Mouse (Mus musculus): ENCODE results near the gene Ilkap. TPM values are rescaled to one million over a fixed set of nuclear protein-coding genes. Genes with fewer than 3 reads are reported as not detected.
A peak's percentile ranks its signal among the peaks of the same experiment; 100 is the strongest.

Ilkap gene
- polyA plus RNA-seq, 1 experiment from 2014 or later = 172 TPM

- ATAC-seq (ENCODE audit: low FRiP score) (no peak), DNase-seq (ENCODE audit: low spot score) (no peak)
- no peak overlapping the region for H3K9ac ChIP-seq (ENCODE audit: low read depth, low read length)
- WGBS = 84% methylated on average over 11 of the region's 11 CpGs
- H3K4me2 ChIP-seq (replicated peaks; ENCODE audit: low read depth, low read length) = no peak overlapping the region
- no peak overlapping the region for H3K27ac ChIP-seq (ENCODE audit: low read depth, low read length)
- H3K4me3 ChIP-seq (ENCODE audit: low read depth, low read length) = no peak overlapping the region
- H3K4me1 ChIP-seq (replicated peaks; ENCODE audit: control insufficient read depth, insufficient read depth, low read length) = no peaks in the 10 kb centered on the region
- no peaks in the 10 kb centered on the region for H3K36me3 ChIP-seq (ENCODE audit: control insufficient read depth, insufficient read depth, low read length)
- no peaks in the 10 kb centered on the region for H3K9me3 ChIP-seq (ENCODE audit: control insufficient read depth, low read length)
- H3K27me3 ChIP-seq (ENCODE audit: control insufficient read depth, insufficient read depth, low read length) = no peaks in the 10 kb centered on the region
Observed at GRCm38 (mm10) chr1:91356105-91356504, 42.5 kb downstream of the Ilkap start.

- Histone ChIP-seq H3K4me3 (ENCODE audit: low read depth, low read length) (no peak overlapping the region), H3K27ac (ENCODE audit: low read depth, low read length) (no peak overlapping the region), H3K9me3 (ENCODE audit: control insufficient read depth, low read length) (no peaks in the 10 kb centered on the region), H3K4me1 (replicated peaks; ENCODE audit: control insufficient read depth, insufficient read depth, low read length) (no peaks in the 10 kb centered on the region), H3K4me2 (replicated peaks; ENCODE audit: low read depth, low read length) (no peak overlapping the region), H3K27me3 (ENCODE audit: control insufficient read depth, insufficient read depth, low read length) (no peaks in the 10 kb centered on the region), H3K9ac (ENCODE audit: low read depth, low read length) (no peak overlapping the region), H3K36me3 (ENCODE audit: control insufficient read depth, insufficient read depth, low read length) (no peaks in the 10 kb centered on the region)
- no peak for DNase-seq (ENCODE audit: low spot score)
- ATAC-seq (ENCODE audit: low FRiP score) = no peak
- WGBS = 87% methylated on average over 2 of the region's 2 CpGs
Observed at GRCm38 (mm10) chr1:91352277-91352676, 46.3 kb downstream of the Ilkap start.

- Histone ChIP-seq H3K36me3 (ENCODE audit: control insufficient read depth, insufficient read depth, low read length) (no peaks in the 10 kb centered on the region), H3K4me3 (ENCODE audit: low read depth, low read length) (no peak overlapping the region), H3K9me3 (ENCODE audit: control insufficient read depth, low read length) (no peaks in the 10 kb centered on the region), H3K9ac (ENCODE audit: low read depth, low read length) (no peak overlapping the region), H3K4me1 (replicated peaks; ENCODE audit: control insufficient read depth, insufficient read depth, low read length) (no peaks in the 10 kb centered on the region), H3K27ac (ENCODE audit: low read depth, low read length) (no peak overlapping the region), H3K4me2 (replicated peaks; ENCODE audit: low read depth, low read length) (no peak overlapping the region), H3K27me3 (ENCODE audit: control insufficient read depth, insufficient read depth, low read length) (peaks cover 6% of the 10 kb centered on the region)
- no peak for ATAC-seq (ENCODE audit: low FRiP score)
- 84% methylated on average over 3 of the region's 3 CpGs for WGBS
- no peak for DNase-seq (ENCODE audit: low spot score)
Observed at GRCm38 (mm10) chr1:91351249-91351648, 47.4 kb downstream of the Ilkap start.

- Histone ChIP-seq H3K4me2 (replicated peaks; ENCODE audit: low read depth, low read length) (no peak within 1 kb of the TSS), H3K27me3 (ENCODE audit: control insufficient read depth, insufficient read depth, low read length) (peaks cover 10% of the 10 kb centered on the region), H3K4me1 (replicated peaks; ENCODE audit: control insufficient read depth, insufficient read depth, low read length) (no peaks in the 10 kb centered on the region), H3K9me3 (ENCODE audit: control insufficient read depth, low read length) (no peaks in the 10 kb centered on the region), H3K36me3 (ENCODE audit: control insufficient read depth, insufficient read depth, low read length) (no peaks in the 10 kb centered on the region), H3K27ac (ENCODE audit: low read depth, low read length) (no peak within 1 kb of the TSS), H3K9ac (ENCODE audit: low read depth, low read length) (no peak within 1 kb of the TSS), H3K4me3 (ENCODE audit: low read depth, low read length) (no peak within 1 kb of the TSS)
- DNase-seq (ENCODE audit: low spot score) (no peak), ATAC-seq (ENCODE audit: low FRiP score) (no peak)
- WGBS = 66% methylated on average over 4 of the region's 4 CpGs
Observed at GRCm38 (mm10) chr1:91350841-91351240, 47.8 kb downstream of the Ilkap start, which contains the start of gene Klhl30. Klhl30 (plus strand) TSS chr1:91351016.

GRCm38 (mm10) chr1:91346892-91347291, 51.7 kb downstream of the Ilkap start:
- H3K9me3 ChIP-seq (ENCODE audit: control insufficient read depth, low read length) = no peaks in the 10 kb centered on the region
- DNase-seq (ENCODE audit: low spot score) (peak; percentile 83), ATAC-seq (ENCODE audit: low FRiP score) (peak; percentile 49; the same call in 1 of the 2 replicates)
- H3K4me3 ChIP-seq (ENCODE audit: low read depth, low read length) = no peak overlapping the region
- H3K36me3 ChIP-seq (ENCODE audit: control insufficient read depth, insufficient read depth, low read length) = no peaks in the 10 kb centered on the region
- H3K27ac ChIP-seq (ENCODE audit: low read depth, low read length) = no peak overlapping the region
- peaks cover 40% of the 10 kb centered on the region for H3K27me3 ChIP-seq (ENCODE audit: control insufficient read depth, insufficient read depth, low read length)
- peaks cover 10% of the 10 kb centered on the region for H3K4me1 ChIP-seq (replicated peaks; ENCODE audit: control insufficient read depth, insufficient read depth, low read length)
- no peak overlapping the region for H3K9ac ChIP-seq (ENCODE audit: low read depth, low read length)
- WGBS = 32% methylated on average over 3 of the region's 3 CpGs
- no peak overlapping the region for H3K4me2 ChIP-seq (replicated peaks; ENCODE audit: low read depth, low read length)

- WGBS = 4% methylated on average over 66 of the region's 68 CpGs
- Histone ChIP-seq H3K9ac (ENCODE audit: low read depth, low read length) (no peak overlapping the region), H3K4me2 (replicated peaks; ENCODE audit: low read depth, low read length) (peak overlapping the region; percentile 53), H3K27me3 (ENCODE audit: control insufficient read depth, insufficient read depth, low read length) (peaks cover 40% of the 10 kb centered on the region), H3K4me1 (replicated peaks; ENCODE audit: control insufficient read depth, insufficient read depth, low read length) (peaks cover 10% of the 10 kb centered on the region), H3K27ac (ENCODE audit: low read depth, low read length) (no peak overlapping the region), H3K36me3 (ENCODE audit: control insufficient read depth, insufficient read depth, low read length) (no peaks in the 10 kb centered on the region), H3K4me3 (ENCODE audit: low read depth, low read length) (peak overlapping the region; percentile 26), H3K9me3 (ENCODE audit: control insufficient read depth, low read length) (no peaks in the 10 kb centered on the region)
- DNase-seq (ENCODE audit: low spot score) = peak; percentile 36
- peak; percentile 48; the same call in 1 of the 2 replicates for ATAC-seq (ENCODE audit: low FRiP score)
Observed at GRCm38 (mm10) chr1:91344921-91345685, 53.5 kb downstream of the Ilkap start.

- DNase-seq (ENCODE audit: low spot score) = no peak
- no peaks in the 10 kb centered on the region for H3K36me3 ChIP-seq (ENCODE audit: control insufficient read depth, insufficient read depth, low read length)
- H3K4me1 ChIP-seq (replicated peaks; ENCODE audit: control insufficient read depth, insufficient read depth, low read length) = peaks cover 10% of the 10 kb centered on the region
- no peak overlapping the region for H3K9ac ChIP-seq (ENCODE audit: low read depth, low read length)
- H3K4me2 ChIP-seq (replicated peaks; ENCODE audit: low read depth, low read length) = no peak overlapping the region
- H3K9me3 ChIP-seq (ENCODE audit: control insufficient read depth, low read length) = no peaks in the 10 kb centered on the region
- H3K27me3 ChIP-seq (ENCODE audit: control insufficient read depth, insufficient read depth, low read length) = peaks cover 40% of the 10 kb centered on the region
- no peak overlapping the region for H3K27ac ChIP-seq (ENCODE audit: low read depth, low read length)
- no peak overlapping the region for H3K4me3 ChIP-seq (ENCODE audit: low read depth, low read length)
- ATAC-seq (ENCODE audit: low FRiP score) = no peak
- WGBS = 77% methylated on average over 3 of the region's 3 CpGs
Observed at GRCm38 (mm10) chr1:91344001-91344400, 54.6 kb downstream of the Ilkap start.

GRCm38 (mm10) chr1:91337355-91337754, 61.3 kb downstream of the Ilkap start:
- Histone ChIP-seq H3K4me1 (replicated peaks; ENCODE audit: control insufficient read depth, insufficient read depth, low read length) (no peaks in the 10 kb centered on the region), H3K9ac (ENCODE audit: low read depth, low read length) (no peak overlapping the region), H3K36me3 (ENCODE audit: control insufficient read depth, insufficient read depth, low read length) (no peaks in the 10 kb centered on the region), H3K27me3 (ENCODE audit: control insufficient read depth, insufficient read depth, low read length) (no peaks in the 10 kb centered on the region), H3K4me2 (replicated peaks; ENCODE audit: low read depth, low read length) (no peak overlapping the region), H3K4me3 (ENCODE audit: low read depth, low read length) (no peak overlapping the region), H3K27ac (ENCODE audit: low read depth, low read length) (no peak overlapping the region), H3K9me3 (ENCODE audit: control insufficient read depth, low read length) (no peaks in the 10 kb centered on the region)
- WGBS = 94% methylated on average over 7 of the region's 7 CpGs
- DNase-seq (ENCODE audit: low spot score) (no peak), ATAC-seq (ENCODE audit: low FRiP score) (no peak)

GRCm38 (mm10) chr1:91333582-91333981, 65.0 kb downstream of the Ilkap start:
- H3K9me3 ChIP-seq (ENCODE audit: control insufficient read depth, low read length) = no peaks in the 10 kb centered on the region
- H3K27ac ChIP-seq (ENCODE audit: low read depth, low read length) = no peak overlapping the region
- no peak overlapping the region for H3K4me3 ChIP-seq (ENCODE audit: low read depth, low read length)
- no peak overlapping the region for H3K4me2 ChIP-seq (replicated peaks; ENCODE audit: low read depth, low read length)
- no peak overlapping the region for H3K9ac ChIP-seq (ENCODE audit: low read depth, low read length)
- H3K27me3 ChIP-seq (ENCODE audit: control insufficient read depth, insufficient read depth, low read length) = no peaks in the 10 kb centered on the region
- DNase-seq (ENCODE audit: low spot score) (no peak), ATAC-seq (ENCODE audit: low FRiP score) (no peak)
- no peaks in the 10 kb centered on the region for H3K36me3 ChIP-seq (ENCODE audit: control insufficient read depth, insufficient read depth, low read length)
- H3K4me1 ChIP-seq (replicated peaks; ENCODE audit: control insufficient read depth, insufficient read depth, low read length) = no peaks in the 10 kb centered on the region

Measured in hindbrain, embryonic 11.5 days (tissue).